Mouse (Mus musculus): ENCODE results near the gene Usp7. TPM values are rescaled to one million over a fixed set of nuclear protein-coding genes. Genes with fewer than 3 reads are reported as not detected.

The Usp7 gene
- polyA plus RNA-seq, 1 experiment: 61.2 TPM

GRCm38 (mm10) chr16:8715513-8716080 is 76.5 kb downstream of the Usp7 start:
- Histone ChIP-seq H3K4me3 (ENCODE audit: insufficient read depth, low read length) (no peak overlapping the region), H3K27ac (ENCODE audit: insufficient read depth, low read depth, low read length) (no peak overlapping the region)
- TF ChIP-seq POLR2A (IDR thresholded peaks at IDR 0.05; ENCODE audit: borderline replicate concordance, low read depth, low read length) (no peak), CTCF (IDR thresholded peaks at IDR 0.05; ENCODE audit: low read depth, low read length) (no peak)

GRCm38 (mm10) chr16:8714851-8715250 is 77.3 kb downstream of the Usp7 start:
- Histone ChIP-seq H3K4me1 (ENCODE audit: control insufficient read depth, insufficient read depth, low read length) (no peaks in the 10 kb centered on the region), H3K27ac (ENCODE audit: insufficient read depth, low read depth, low read length) (no peak overlapping the region), H3K4me3 (ENCODE audit: insufficient read depth, low read length) (no peak overlapping the region)
- no peak for TF ChIP-seq POLR2A (IDR thresholded peaks at IDR 0.05; ENCODE audit: borderline replicate concordance, low read depth, low read length)
- TF ChIP-seq CTCF (IDR thresholded peaks at IDR 0.05; ENCODE audit: low read depth, low read length): no peak

More at GRCm38 (mm10) chr16:8715513-8716080, 76.5 kb downstream of the Usp7 start:
- no peaks in the 10 kb centered on the region for H3K4me1 ChIP-seq (ENCODE audit: control insufficient read depth, insufficient read depth, low read length)

- TF ChIP-seq POLR2A (IDR thresholded peaks at IDR 0.05; ENCODE audit: borderline replicate concordance, low read depth, low read length) (no peak), CTCF (IDR thresholded peaks at IDR 0.05; ENCODE audit: low read depth, low read length) (no peak)
- Histone ChIP-seq H3K4me1 (ENCODE audit: control insufficient read depth, insufficient read depth, low read length) (no peaks in the 10 kb centered on the region), H3K27ac (ENCODE audit: insufficient read depth, low read depth, low read length) (no peak overlapping the region), H3K4me3 (ENCODE audit: insufficient read depth, low read length) (no peak overlapping the region)
Observed at GRCm38 (mm10) chr16:8711998-8712397, 80.1 kb downstream of the Usp7 start.

- no peaks in the 10 kb centered on the region for H3K4me1 ChIP-seq (ENCODE audit: control insufficient read depth, insufficient read depth, low read length)
- H3K4me3 ChIP-seq (ENCODE audit: insufficient read depth, low read length): no peak overlapping the region
- TF ChIP-seq POLR2A (IDR thresholded peaks at IDR 0.05; ENCODE audit: borderline replicate concordance, low read depth, low read length): no peak
- no peak for TF ChIP-seq CTCF (IDR thresholded peaks at IDR 0.05; ENCODE audit: low read depth, low read length)
- H3K27ac ChIP-seq (ENCODE audit: insufficient read depth, low read depth, low read length): no peak overlapping the region
Observed at GRCm38 (mm10) chr16:8700586-8700985, 91.5 kb downstream of the Usp7 start.

GRCm38 (mm10) chr16:8699556-8699955 is 92.6 kb downstream of the Usp7 start:
- no peak overlapping the region for H3K4me3 ChIP-seq (ENCODE audit: insufficient read depth, low read length)
- H3K27ac ChIP-seq (ENCODE audit: insufficient read depth, low read depth, low read length): no peak overlapping the region
- TF ChIP-seq CTCF (IDR thresholded peaks at IDR 0.05; ENCODE audit: low read depth, low read length): no peak
- TF ChIP-seq POLR2A (IDR thresholded peaks at IDR 0.05; ENCODE audit: borderline replicate concordance, low read depth, low read length): no peak
- no peaks in the 10 kb centered on the region for H3K4me1 ChIP-seq (ENCODE audit: control insufficient read depth, insufficient read depth, low read length)

DNA sequence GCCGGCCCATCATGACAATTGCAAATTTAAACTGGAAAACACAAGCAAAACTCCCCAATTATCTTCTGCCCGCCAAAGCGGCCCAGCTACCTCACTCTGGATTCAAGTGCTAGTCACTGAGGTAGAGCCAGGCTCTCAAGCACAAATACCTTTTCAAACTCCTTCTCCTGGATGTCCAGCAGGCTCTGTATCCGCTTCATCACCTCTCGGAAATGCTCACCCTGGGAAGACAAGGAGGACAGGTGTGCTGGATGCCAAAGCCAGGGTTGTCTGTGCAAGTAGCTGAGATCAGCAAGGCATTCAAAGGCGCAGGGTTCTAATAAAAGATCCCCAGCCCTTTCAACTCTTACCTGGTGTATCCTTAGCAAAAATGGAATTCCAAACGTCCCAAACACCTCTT is 100.9 kb downstream of the Usp7 start:
- Histone ChIP-seq H3K4me3 (ENCODE audit: insufficient read depth, low read length) (no peak overlapping the region), H3K27ac (ENCODE audit: insufficient read depth, low read depth, low read length) (no peak overlapping the region), H3K4me1 (ENCODE audit: control insufficient read depth, insufficient read depth, low read length) (no peaks in the 10 kb centered on the region)
- TF ChIP-seq POLR2A (IDR thresholded peaks at IDR 0.05; ENCODE audit: borderline replicate concordance, low read depth, low read length) (no peak), CTCF (IDR thresholded peaks at IDR 0.05; ENCODE audit: low read depth, low read length) (no peak)

GRCm38 (mm10) chr16:8689979-8690656 is 102.0 kb downstream of the Usp7 start:
- TF ChIP-seq CTCF (IDR thresholded peaks at IDR 0.05; ENCODE audit: low read depth, low read length) (no peak), POLR2A (IDR thresholded peaks at IDR 0.05; ENCODE audit: borderline replicate concordance, low read depth, low read length) (no peak)
- Histone ChIP-seq H3K4me1 (ENCODE audit: control insufficient read depth, insufficient read depth, low read length) (peaks cover 3% of the 10 kb centered on the region; the same call in 1 of the 2 replicates), H3K27ac (ENCODE audit: insufficient read depth, low read depth, low read length) (no peak overlapping the region), H3K4me3 (ENCODE audit: insufficient read depth, low read length) (no peak overlapping the region)

DNA sequence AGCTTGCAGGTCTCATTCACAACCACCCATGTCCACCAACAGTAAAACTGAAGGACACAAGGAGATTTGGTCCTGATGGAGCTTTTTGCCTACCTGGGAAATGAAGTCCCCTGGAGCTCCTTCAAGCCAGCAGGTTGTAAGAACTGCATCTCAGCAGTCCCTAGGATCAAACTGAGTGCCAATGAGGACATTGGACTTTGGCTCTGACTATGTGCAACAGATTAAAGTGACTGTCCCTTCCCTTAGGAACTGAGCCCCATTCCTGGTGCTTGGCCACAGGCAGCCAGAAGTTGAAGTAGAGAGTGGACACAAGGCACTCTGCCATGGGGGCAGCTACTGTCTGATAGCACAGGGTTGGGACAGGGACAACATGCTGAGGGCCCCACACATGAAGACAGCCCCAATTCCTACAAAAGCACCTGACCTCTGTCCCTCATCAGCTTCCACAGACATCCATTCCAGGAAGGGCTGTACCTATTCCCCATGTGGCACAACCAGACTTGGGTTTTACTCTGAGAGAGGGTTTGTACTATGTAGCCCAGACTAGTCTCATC is 104.5 kb downstream of the Usp7 start:
- TF ChIP-seq POLR2A (IDR thresholded peaks at IDR 0.05; ENCODE audit: borderline replicate concordance, low read depth, low read length): no peak
- no peak for TF ChIP-seq CTCF (IDR thresholded peaks at IDR 0.05; ENCODE audit: low read depth, low read length)
- Histone ChIP-seq H3K27ac (ENCODE audit: insufficient read depth, low read depth, low read length) (no peak overlapping the region), H3K4me1 (ENCODE audit: control insufficient read depth, insufficient read depth, low read length) (peaks cover 3% of the 10 kb centered on the region; the same call in 1 of the 2 replicates), H3K4me3 (ENCODE audit: insufficient read depth, low read length) (no peak overlapping the region)

DNA sequence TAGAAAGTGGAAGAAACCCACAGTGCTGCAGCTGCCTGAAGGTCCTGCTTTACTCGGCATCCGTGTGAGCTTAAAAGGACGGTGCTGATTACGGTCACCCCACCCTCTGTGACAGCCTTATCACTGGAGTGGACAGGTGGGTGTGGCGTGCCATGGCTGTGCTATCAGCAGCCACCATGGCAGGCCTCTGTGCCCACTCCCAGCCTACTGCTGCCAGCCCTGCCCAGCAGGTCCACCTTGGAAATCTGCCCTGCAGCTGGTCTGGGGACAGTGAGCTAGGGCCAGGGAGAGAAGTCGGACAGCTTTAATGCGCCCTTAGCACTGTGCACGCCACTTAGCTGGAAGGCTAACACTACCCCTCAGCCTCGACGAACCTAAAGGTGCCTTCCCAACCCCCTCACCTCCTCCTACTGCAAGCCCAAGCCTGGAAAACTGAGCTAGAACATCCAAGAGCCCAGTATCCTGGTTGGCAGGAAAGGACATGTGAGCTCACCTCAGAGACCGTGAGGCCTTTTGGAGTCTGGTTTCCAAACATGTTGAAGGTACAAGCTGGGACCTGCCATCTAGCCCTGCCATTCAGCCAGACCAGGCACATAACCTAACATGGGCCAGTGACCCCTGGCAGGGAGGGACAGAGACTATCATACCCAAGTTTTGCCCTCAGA is 105.1 kb downstream of the Usp7 start:
- H3K4me1 ChIP-seq (ENCODE audit: control insufficient read depth, insufficient read depth, low read length): peaks cover 3% of the 10 kb centered on the region; the same call in 1 of the 2 replicates
- H3K4me3 ChIP-seq (ENCODE audit: insufficient read depth, low read length): no peak overlapping the region
- no peak overlapping the region for H3K27ac ChIP-seq (ENCODE audit: insufficient read depth, low read depth, low read length)
- TF ChIP-seq POLR2A (IDR thresholded peaks at IDR 0.05; ENCODE audit: borderline replicate concordance, low read depth, low read length) (no peak), CTCF (IDR thresholded peaks at IDR 0.05; ENCODE audit: low read depth, low read length) (no peak)
